Mouse (Mus musculus) MN1 (cell line): ENCODE measurements around the gene Gm9817.
A peak's percentile ranks its signal among the peaks of the same experiment; 100 is the strongest.
"Not testable (repeated sequence)": the region's sequence is repeated elsewhere in the genome, so short reads cannot be mapped to it uniquely, and the experiment has no call there.

Experiments used
- DNase-seq: peaks from one replicate; pipeline ENCODE4 v3.0.0-alpha.2; 2016; ENCODE audit warnings: low spot score

Gene Gm9817

DNA sequence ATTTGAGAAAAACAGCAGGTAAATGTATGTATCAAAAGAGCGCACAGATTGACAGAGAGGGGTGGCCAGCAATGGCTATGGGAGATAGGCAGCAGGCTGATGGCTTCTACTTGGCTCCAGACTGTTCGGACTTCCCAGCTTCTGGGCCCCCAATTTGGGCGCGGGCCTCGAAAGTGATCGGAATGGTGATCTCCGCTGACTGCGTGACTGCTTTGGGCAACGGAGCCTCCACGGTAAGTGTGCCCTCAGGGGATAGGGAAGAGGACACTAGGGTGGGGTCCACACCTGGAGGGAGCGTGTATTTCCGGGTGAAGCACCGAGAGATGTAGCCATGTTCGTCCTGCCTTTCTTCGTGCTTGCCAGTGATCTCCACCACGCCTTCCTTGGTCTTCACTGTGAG is at the start of gene Gm9817:
Gene Gm9817, plus strand, starts transcription at position 301 of the 400 bp plus-strand sequence.
- not testable (repeated sequence) for DNase-seq

GRCm38 (mm10) chr13:45029791-45030190 is 48.7 kb upstream of the Gm9817 start:
- no peak for DNase-seq

DNA sequence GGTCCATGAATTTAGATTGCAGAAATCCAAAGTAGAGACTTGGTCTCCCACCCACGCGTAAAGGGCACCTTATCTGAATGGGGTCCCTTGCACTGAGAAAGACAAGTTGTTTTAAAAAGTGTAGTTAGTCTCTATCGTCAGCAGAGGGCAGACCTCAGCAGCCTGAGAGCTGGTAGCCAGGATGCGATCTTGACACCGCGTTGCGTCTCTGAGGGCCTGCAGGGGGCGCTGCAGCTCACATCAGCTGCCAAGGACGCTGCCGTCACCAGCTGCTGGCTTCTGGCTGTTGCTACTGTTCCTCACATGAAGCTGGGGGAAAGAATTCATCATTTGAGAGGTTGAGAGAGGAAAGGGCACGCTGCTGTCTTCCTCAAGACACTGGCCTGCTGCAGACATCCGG is 47.7 kb upstream of the Gm9817 start:
- peak; percentile 88 for DNase-seq

DNA sequence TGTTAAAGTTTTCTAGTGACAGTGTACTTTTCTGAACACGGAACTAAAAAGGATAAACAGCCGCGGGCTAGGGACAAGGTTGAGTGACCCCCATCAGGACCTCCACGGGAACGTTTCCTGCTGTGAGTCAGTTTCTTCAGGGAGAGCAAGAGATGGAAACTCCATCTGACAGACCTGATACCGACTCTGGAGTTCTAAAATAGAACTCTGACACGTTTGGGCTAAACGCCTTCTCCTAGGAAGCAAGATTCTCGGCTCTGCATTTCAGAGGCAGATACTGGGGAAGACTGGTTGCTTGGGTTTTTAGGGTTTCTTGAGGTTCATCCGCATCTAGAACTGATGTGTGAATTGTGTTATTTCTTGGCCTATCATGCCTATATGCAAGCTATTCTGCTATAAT is 47.2 kb upstream of the Gm9817 start:
- DNase-seq, result no peak

DNA sequence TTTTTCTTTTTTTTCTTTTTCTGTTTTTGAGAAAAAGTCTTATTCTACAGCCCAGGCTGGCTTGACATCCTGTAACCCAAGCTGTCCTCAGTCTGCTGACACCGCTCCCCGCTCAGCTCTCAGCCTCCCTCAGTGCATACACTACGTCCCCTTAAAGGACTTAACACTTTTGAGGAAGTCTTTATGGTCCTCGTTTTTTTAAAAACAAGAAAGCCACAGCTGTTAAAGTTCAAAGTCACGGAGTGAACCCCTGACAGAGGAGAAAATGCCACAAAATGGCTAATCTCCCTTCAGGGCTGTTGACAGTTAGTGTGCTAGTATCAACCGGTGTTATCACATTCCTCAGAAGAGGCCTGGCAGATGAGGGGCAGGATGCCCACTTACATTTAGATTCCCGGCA is 46.7 kb upstream of the Gm9817 start:
- DNase-seq, result no peak

- DNase-seq, result no peak
These were observed 46.0 kb upstream of the Gm9817 start for GRCm38 (mm10) chr13:45032484-45032883.

- no peak for DNase-seq
These were observed 45.1 kb upstream of the Gm9817 start for GRCm38 (mm10) chr13:45033360-45033759.

GRCm38 (mm10) chr13:45034759-45035158 is 43.7 kb upstream of the Gm9817 start:
- DNase-seq, result no peak

GRCm38 (mm10) chr13:45036417-45036816 is 42.1 kb upstream of the Gm9817 start:
- DNase-seq, result no peak

GRCm38 (mm10) chr13:45040195-45040594 is 38.3 kb upstream of the Gm9817 start:
- peak; percentile 15 for DNase-seq

GRCm38 (mm10) chr13:45040741-45041140 is 37.8 kb upstream of the Gm9817 start:
- no peak for DNase-seq

GRCm38 (mm10) chr13:45043466-45043865 is 35.0 kb upstream of the Gm9817 start:
- DNase-seq, result no peak

DNA sequence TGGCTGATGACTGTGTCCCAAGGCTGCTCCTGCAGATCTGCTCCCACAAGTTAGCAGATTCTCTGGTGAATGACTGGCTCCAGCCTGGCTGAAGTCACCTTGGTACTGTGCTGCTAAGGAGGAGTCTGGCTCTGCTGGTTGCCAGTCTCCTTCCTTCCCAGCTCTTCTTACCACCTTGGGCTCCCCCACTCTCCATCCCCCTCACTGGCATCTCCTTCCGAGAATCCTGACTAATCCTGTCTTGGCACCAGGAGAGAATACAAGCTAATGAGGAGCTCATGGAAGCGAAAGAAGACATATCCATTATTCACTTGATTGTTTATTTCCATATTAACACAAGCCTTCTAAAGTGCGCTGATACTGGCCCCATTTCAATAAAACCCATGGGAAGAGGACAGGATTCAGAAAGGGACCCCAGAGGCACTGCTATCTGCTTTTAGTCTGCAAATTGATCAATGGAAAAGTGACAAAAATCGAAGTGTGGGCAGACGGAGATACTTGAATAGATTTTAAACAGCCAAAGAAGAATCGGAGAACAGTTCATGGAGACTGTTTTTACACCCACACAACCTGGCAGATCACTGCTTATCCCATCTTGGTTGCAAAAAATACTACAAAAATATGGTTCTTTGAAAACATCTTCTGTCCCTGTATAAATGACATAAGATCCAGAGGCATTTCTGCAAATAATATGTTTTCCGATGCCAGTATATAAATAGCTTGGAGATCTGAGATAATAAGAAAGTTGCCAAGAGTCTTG is 29.1 kb upstream of the Gm9817 start:
- DNase-seq, result no peak

DNA sequence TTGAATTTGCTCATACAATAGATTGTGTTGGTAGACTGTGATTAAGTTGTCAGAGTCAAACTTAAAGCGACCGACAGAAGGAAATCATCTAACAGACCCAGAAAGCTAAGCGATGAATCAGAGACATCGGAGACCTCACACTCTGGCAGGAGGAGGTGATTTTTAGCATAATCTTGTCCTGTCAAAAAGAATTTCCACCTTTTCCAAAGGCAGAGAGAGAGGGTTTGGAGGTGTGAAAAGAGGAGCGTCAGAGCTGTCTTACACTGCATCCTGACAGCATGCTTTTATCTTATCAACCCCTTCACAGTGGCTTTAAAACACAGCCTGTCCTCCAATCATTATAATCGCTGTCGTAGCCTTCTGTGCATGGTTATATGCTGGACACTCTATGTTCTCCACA is 25.7 kb upstream of the Gm9817 start:
- no peak for DNase-seq

- no peak for DNase-seq
These were observed 24.6 kb upstream of the Gm9817 start for GRCm38 (mm10) chr13:45053843-45054242.

- DNase-seq, result no peak
These were observed 19.3 kb upstream of the Gm9817 start for GRCm38 (mm10) chr13:45059206-45059605.

DNA sequence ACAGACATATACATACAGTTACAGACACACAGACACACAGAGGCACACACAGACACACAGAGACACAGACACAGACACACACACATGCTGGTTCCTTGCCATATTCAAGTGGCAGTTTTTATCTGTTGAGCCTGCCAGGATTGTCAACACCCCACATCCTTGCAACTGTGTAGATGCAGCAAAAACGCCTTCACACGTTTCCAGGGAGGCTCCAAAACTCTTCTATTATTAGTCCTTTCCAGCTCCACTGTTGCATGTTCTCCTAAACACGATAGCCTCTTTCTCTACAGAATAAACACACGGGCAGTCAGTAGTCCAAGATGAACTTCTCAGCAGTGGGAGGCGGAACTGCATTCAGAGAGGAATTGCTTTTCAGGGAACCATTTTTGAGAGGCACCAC is 15.3 kb upstream of the Gm9817 start:
- DNase-seq, result no peak

DNA sequence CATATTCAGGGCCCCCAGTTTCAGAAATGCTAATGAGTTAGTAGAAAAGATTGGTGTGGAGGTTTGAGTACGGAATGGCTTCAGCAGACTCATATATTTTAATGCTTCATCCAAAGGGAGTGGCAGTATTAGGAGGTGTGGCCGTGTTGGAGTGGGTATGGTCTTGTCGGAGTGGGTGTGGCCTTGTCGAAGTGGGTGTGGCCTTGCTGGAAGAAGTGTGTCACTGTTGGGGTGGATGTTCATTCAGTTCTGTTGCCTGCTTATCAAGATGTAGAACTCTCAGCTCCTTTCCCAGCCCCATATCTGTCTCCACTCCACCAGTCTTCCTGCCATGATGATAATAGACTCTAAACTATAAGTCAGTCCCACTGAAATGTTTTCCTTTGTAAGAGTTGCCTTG is 13.5 kb upstream of the Gm9817 start:
- DNase-seq, result no peak

DNA sequence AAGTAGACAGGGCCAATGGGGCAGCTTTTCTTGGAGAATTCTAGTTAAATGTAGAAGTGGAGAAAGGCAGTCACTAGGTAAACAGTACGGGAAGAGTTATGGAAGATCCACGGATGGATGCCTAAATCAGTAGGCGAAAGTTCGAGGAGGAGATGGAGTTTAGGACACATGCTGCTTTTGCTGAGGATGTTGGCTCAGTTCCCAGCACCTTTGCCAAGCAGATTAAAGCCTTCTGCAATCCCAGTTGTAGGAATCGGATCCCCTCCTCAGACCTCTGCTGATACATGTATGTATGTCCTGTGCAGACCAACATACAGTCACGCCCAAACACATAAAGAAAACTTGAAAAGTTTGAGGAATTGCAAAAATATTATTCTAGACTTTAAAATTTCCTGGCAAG is 8.1 kb upstream of the Gm9817 start:
- DNase-seq, result no peak

- DNase-seq, result no peak
These were observed 3.5 kb upstream of the Gm9817 start for GRCm38 (mm10) chr13:45075012-45075411.

DNA sequence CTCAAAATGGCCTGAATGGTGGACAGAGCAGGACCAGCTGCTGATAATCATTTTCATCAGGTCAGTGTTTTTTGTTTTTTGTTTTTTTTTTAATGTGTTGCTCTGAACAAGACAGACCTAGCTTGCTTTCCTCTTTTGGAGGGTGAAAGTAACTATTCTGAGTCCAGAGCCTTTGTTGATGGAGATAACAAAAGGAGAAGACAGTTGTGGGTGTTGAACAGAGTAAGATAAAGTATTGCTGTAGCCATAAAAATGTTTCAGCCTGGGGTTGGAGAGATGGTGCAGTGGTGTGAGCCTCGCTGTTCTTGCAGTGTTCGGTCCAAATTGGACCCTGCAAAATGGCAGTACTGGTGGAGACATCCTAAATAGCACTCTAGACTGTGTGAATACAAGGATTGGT is 2.8 kb upstream of the Gm9817 start:
- DNase-seq, result no peak

- DNase-seq, result no peak
These were observed 2.3 kb downstream of the Gm9817 start for GRCm38 (mm10) chr13:45080771-45081170.

DNA sequence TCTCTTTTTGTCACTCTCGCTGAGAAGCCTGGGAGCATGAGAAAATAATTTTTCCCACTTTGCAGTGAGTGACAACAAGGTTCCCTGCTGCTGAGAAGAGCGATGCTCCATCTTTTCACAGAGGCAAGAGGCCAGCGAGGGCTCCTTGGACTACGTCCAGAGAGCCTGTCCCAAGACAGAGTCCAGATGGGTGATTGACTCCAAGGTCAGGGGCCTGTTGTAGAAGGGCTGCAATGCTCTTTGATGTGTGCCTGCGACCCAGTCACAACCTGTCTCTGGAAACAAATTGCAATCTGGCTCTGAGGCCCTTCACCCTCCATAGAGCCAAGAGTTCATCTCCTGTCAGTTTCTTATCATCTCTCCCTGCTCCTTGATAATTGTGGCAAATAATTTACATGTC is 5.2 kb downstream of the Gm9817 start:
- DNase-seq, result peak; percentile 85

- DNase-seq, result no peak
These were observed 10.3 kb downstream of the Gm9817 start for GRCm38 (mm10) chr13:45088796-45089221.
